Mouse (Mus musculus) c-Kit-positive CD71-negative TER-119-negative erythroid progenitor cells, embryonic 14.5 days (primary cell): ENCODE measurements around the gene Olig2.
"Not testable (repeated sequence)": the region's sequence is repeated elsewhere in the genome, so short reads cannot be mapped to it uniquely, and the experiment has no call there.

ENCODE experiments used
- DNase-seq: peaks from one replicate; pipeline ENCODE4 v3.0.0-alpha.2; 2013; ENCODE audit warnings: low read depth

The Olig2 gene

GRCm38 (mm10) chr16:91226883-91227759 lies 1.9 kb downstream of the Olig2 start:
- DNase-seq: no peak

DNA sequence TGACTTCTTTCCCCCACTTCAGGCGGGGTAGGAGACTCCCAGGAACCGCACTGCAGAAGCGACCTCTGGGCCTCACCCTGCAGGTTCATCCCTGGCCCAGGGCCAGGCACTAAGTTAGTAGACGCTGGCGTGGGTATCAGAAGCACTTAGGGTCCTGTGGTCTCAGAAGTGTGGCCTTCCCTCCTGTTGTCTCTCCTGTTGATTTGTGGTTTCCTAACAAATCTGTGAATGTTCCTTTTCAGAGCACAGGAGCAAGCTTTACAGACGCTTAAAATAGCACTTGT lies 2.4 kb downstream of the Olig2 start:
- DNase-seq: no peak

DNA sequence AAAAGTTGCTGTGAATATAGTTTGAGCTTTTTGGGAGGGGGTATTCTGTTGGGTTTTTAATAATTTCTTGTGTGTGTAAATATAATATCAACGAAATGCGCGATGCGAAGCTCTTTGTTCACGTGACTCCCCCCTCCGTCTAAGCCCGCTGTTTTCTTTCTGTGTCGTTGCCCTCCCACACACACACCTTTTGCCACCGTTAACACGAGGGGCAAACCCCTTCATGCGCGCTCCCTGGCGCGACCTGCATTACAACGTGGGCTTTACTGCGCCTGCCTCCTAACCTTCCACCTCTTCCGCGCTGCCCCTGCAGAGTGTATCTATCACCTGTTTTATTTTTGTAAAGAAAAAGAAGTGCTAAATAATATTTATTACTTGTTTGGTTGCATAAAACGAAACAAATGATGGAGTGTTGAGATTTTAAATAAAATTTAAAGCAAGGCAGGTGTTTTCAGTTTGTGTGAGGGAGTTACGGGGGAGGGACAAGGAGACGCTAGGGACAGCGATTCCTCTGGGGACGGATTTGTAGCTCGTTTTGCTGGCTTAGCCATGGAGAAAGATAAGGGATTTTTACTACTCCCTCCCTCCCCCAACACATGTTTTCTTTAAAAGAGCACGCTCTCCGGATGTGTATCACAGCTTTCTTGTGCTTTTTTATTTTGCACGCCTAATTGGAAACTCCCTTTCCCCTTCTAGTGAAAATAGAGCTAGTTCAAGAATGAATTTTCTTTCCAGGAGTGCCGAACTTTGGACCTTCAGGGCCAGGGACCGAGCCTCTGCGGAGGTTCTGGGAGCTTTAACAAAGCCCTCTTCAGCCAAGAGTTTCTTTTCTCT lies 3.2 kb downstream of the Olig2 start:
- no peak for DNase-seq

DNA sequence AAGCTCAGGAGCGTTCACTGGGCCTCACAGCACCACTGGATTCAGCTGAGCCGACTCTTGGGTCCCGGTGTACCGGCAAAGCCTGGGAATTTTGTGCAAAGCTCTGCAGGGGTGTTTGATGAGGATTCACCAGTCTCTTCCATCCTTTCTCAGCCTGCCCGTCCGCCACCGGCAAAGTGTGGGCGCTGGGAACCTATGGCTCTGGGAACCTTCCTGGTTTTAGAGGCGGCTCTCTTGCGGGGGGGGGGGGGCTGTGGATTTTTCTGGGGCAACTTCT lies 3.8 kb downstream of the Olig2 start:
- DNase-seq: no peak

- no peak for DNase-seq
These were observed 4.4 kb downstream of the Olig2 start for GRCm38 (mm10) chr16:91229643-91230042.

GRCm38 (mm10) chr16:91231781-91232469 lies 6.7 kb downstream of the Olig2 start:
- DNase-seq: no peak

- DNase-seq: no peak
These were observed 7.4 kb downstream of the Olig2 start for GRCm38 (mm10) chr16:91232470-91233240.

DNA sequence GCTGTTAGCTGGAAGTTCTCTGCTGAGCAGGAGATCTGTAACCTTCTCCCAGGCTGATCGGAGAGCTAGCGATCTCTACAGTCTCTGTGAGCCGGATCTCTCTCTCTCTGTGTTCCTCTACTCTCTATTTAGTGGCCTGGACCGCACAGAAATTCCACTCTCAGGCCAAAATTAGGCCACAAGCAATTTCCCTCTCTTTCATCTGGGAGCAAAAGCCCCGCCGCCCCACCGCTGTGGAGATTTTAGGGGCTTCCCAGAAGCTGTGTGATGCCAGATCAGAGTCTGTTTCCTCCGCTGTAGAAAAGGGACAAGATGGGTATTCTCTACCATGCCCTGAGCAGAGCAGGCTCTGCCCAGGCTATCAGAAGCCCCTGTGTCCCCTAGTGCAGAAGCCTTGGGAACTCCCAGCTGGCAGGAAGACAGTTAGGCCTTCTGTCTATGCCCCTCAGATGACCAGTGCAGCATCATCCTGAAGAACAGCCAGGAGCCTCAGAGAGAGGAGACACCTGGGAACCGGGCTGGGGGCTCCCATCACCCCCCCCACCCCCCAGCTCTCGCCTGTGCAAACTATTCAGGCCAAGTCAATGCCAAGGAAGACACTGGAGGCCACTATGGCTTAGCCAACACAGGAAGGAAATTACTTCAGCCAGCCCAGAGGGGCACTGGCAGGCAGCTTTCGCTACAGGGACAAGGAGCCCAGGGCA lies 8.1 kb downstream of the Olig2 start:
- DNase-seq: no peak

GRCm38 (mm10) chr16:91239024-91239423 lies 13.8 kb downstream of the Olig2 start:
- DNase-seq: no peak

- DNase-seq: no peak
These were observed 21.0 kb downstream of the Olig2 start for GRCm38 (mm10) chr16:91246292-91246691.

DNA sequence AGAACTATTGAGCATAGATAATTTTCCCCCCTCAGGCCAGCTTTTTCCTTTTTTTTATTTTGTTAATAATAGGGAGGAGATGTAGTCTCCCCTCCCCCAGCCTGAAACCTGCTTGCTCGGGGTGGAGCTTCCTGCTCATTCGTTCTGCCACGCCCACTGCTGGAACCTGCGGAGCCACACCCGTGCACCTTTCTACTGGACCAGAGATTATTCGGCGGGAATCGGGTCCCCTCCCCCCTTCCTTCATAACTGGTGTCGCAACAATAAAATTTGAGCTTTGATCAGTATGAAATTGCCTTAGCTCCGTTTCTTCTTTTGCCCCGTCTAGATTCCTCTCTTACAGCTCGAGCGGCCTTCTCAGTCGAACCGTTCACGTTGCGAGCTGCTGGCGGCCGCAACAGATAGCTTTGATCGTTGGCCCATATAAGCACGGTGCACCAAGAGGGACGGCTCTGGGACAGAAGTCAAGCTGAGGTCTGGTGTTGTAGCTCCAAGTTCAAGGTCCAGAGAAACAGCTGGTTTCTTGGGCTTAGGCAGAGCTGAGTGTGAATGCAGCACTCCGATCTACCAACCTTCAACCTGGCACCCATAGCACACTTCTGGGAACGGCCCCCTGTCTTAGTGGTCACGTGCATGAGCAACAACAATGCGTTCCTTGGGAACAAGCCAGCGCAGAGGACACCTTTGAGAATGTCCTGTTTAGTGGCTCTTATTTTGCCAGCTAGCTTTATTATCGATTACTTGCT lies 30.3 kb downstream of the Olig2 start:
- DNase-seq: not testable (repeated sequence)

DNA sequence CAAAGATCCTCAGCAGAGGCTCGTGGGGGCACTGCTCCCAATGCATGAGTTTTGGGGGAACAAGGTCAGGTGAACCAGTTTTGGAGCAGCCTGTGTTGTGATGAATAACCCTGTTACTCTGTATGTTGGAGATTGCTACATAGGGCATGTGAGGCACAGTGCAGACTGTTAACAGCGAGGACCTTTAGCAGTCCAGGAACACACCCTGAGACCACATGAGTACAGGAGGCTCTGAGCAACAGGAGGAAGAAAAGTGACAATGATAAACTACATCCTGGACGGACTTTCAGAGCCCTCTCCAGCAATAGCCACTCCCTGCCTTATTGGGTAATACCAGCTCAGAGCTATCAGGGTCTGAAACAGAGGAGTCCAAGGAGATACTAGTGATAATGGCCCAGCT lies 33.7 kb downstream of the Olig2 start:
- DNase-seq: no peak

DNA sequence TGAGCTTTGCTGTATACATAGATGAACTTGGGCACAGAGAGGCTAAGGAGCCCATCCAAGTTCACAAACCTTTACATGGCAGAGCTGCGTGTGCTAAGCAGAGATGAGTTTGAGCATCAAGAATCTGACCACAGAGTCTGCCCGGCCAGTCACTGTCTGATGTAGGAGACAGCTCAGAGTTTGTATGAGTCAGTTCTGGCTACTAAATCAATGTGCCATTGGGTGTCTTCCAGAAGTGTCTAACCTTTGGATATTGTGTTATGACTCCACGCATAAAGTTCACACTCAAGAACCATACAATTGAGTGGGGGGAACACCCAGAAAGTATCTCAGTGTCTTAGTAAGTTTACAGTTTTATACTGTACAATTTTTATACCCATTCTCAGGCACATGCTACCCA lies 35.6 kb downstream of the Olig2 start:
- DNase-seq: no peak

DNA sequence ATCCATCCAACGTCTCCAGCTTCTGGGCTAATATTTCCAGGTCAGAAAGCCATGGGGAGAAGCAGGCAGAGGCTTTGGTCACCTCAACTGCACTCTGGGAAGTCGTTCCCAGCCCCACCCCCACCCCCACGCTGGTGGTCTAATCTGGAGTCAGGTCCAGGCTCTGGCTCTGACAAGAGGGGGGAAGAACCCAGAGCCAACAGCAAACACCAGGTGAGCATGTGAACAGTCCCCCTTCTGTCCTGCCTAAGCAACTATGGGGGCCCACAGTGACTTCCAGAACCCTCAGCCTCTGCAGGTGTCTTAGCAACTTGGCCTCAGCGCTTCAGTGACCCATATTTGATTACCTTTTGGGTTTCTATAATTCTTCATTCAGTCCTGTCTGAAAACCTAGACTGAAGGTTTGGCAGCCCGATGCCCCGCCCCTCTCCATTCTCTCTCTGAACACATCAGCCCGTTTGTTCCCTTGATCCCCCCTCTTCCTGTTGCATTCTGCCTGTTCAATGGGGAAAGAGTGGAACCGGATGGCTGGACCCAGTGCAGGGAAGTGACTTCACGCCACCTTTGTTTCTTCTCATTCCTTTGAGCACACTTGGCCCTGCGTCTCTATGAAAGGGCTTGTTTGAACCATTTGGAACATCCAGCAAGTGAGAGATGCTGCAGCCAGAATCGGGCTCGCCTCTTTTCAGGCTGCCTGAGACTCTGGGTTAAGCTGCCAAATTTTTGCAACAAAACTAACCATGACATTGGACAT lies 37.4 kb downstream of the Olig2 start:
- DNase-seq: no peak

GRCm38 (mm10) chr16:91265972-91266371 lies 40.7 kb downstream of the Olig2 start:
- DNase-seq: no peak

DNA sequence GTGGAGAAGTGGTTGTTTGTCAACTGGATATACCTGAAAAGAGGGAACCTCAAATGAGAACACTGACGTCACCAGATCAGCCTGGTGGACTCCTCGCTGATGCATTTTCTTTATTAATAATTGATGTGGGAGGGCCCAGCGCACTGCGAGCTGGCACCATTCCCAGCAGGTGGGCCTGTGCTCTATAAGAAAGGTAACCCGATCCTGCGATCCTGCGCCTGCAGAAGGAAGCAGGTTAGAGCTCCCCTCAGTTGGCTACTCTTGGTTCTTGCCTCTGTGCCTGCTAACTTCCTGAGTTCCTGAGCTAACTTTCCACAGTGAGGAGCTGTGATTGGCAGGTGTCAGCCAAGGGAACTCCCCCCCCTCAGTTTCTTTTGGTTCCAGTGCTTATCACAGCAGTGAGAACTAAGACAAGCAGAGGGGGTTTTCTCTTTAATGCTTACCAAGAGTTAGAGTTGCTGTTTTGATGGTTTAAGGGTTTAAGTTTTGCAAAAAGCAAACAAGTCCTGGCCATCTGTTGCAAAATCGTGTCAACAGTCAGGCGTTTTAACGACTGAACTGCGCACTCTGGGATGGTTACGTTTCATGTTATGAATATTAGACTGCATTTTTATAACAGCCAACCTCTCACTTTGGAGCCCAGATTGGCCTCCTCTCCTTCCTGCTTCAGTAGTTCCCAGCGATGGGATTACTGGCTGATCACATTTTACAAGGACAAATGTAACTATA lies 43.6 kb downstream of the Olig2 start:
- no peak for DNase-seq

DNA sequence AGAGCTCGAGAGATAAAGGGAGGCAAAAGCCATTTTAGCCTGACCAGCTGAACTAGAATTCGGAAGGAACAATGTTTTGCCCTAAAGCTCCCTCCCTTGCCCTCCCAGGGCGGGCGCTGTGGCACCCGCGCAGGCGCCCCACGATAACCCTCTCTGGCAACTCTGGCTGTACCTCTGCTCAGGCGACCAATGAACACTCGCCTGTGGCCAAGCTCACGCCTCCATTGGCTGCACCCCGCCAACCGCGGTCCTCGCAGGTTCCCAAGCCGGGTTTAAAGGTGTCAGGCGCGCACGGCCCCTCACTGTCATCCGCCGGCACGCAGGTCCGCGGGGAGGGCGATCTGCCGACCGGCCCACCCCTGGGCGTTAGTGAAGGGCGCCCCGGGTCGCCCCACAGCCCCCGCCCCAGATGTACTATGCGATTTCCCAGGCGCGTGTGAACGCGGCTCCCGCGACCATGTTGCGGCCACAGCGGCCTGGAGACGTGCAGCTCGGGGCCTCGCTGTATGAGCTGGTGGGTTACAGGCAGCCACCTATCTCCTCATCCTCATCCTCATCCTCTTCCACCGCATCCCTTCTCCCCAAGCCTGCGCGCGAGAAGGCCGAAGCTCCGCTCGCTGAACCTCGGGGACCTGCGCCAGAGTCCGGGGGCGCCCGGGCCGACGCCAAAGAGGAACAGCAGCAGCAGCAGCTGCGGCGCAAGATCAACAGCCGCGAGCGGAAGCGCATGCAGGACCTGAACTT lies 44.4 kb downstream of the Olig2 start, which contains the start of gene Olig1:
Gene Olig1, plus strand, starts transcription at position 305 of the 744 bp plus-strand sequence.
- DNase-seq: no peak

- no peak for DNase-seq
These were observed 45.1 kb downstream of the Olig2 start for GRCm38 (mm10) chr16:91270212-91270971.
